Mouse (Mus musculus) lung, postnatal 4 days (tissue): ENCODE measurements around the gene Cenpi.

Experiments used
- DNase-seq, 2 experiments: peaks; one replicate each; pipeline ENCODE4 v3.0.0; 2021

The Cenpi gene

DNA sequence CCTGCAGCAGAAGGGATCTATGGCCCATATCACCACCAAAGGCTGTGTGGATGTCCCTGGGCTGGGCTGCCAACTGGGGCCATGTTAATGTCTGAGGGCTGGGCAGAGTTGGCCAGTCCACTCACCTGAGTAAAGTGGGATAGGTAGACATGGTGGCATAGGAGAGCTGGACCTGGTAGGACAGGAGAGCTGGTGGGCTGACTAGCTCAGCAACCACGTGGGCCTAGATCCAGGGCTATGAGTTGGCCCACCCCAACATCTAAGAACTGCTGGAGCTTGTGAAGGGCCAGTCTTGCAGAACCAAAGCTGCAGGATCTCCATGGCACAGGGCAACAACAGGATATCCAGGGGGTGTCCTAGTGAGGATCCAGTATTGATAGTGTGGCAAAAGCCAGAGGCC, 57.5 kb downstream of the Cenpi start:
- DNase-seq = no peak

DNA sequence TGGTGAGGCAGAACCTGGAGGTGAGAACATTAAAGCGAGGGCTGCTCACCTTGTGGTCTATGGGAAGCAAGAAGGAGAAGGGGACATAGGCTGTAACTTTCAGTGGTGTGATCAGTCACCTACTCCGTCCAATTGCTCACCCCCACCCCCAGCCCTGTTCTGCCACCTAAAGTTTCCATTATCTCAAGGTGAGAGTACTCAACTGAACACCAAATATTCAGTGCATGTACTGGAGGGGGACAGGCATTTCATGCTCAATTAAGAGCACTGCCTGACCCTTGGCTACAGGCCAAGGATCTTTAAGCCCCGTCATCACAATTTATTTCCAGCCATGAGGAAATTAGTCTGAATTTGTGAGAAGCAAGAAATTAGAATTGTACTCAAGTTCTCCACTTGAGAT, 58.7 kb downstream of the Cenpi start:
- DNase-seq = no peak

DNA sequence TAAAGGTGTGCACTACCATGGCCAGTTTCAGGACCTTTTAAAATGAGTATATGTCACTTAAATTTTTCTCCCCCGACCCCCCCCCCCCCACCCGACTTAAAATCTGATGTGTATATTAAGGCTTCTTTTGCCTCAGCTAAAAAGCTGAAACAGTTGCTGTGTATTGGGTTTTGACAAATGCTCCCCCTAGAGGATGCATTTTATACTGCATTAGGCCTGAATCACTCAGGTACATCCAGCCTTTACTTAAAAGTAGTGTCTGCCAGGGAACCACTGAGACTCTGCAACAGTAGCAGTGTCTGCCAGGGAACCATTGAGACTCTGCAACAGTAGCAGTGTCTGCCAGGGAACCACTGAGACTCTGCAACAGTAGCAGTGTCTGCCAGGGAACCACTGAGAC, 63.4 kb downstream of the Cenpi start:
- DNase-seq = no peak

DNA sequence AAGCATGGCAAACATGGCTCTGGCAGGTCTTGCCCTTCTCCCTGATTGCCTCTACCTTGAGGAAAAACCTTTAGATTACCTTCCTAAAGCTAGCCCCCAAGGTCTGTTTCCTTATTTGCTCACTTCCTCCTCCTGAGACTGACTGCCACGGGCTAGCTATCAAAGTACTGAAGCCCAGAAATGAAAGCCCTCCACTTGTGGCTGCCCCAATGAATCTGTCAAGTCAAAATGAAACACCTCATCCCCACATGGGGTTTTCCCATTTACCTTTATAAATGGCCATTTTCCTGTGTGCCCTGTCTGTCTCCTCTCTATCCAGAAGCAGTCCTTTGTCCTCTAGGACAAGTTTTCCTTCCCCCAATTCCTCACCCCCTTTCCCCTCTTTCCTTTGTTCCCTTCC, 66.3 kb downstream of the Cenpi start:
- no peak for DNase-seq

DNA sequence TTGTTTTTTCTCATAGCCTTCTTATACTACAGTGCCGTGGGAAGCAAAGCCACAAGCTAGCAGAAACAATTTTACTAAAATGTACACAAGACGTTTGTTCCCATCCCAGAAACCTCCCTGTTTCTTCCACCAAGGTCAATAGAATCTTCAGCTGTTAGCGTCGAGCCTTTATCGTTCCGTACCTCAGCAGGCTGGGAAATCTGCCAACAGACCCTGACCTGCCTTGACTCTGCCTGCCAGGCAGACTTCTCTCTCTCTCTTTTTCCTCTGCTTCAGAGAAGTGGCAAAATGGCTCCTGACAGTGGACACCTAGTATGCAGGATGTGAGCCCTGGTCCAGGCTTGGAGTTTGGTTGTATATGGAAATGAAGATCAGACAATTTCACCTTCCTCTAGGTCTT, 77.0 kb downstream of the Cenpi start:
- no peak for DNase-seq

DNA sequence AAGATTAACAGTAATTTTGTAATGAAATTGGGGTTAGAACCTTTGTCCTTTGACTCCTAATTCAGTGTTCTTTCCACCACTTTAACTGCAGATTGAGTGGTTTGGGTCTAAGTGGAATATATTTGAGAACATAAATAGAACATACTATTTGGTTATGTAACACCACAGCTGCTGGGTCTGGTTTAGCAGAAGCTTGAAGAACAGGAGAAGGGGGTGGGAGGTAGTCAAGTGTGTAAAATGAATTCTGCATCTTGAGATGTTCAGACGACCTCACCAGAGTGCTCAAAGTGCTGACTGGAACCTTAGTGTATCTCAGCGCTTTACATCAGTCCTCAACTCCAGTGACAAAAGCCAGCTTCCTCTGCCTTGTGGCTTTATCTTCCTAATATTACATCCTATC, 91.1 kb downstream of the Cenpi start:
- no peak for DNase-seq

DNA sequence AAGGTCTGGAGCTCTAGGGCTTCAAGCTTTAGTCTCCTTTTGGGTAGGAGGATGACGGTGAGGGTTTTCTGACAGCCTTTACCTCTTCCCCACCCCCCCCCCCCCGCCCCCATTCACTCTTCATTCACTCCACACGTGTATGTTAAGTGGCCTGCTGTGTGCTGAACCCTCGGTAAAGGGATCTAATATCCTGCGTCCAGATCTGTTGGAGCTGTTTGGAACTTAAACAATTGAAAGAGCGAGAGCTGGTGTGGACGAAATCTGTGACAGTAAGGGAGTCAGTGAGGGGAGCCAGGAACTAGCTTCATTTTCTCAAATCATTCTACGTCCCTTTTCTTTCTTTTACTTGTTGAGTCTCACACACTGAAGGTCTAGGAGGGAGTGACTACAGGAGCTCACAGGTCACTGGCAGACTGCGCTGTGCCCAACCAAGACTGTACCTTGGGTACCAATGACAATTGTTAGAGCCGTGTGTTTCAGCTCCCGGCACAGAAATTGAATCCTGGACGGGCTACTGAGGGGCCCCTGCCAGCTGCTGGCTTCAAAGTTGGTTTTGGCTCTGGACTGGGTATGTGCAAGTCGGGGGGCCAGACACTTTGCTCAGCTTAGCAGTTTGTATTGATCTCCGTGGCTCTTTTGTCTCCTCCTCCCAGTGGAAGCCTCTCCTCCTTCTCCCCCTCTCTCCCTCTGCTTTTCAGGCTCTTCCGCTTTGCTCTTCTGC, 96.1 kb downstream of the Cenpi start, which contains the start of gene Drp2:
Gene Drp2 (plus strand): TSS at position 689 of the 721 bp plus-strand sequence.
- no peak for DNase-seq

DNA sequence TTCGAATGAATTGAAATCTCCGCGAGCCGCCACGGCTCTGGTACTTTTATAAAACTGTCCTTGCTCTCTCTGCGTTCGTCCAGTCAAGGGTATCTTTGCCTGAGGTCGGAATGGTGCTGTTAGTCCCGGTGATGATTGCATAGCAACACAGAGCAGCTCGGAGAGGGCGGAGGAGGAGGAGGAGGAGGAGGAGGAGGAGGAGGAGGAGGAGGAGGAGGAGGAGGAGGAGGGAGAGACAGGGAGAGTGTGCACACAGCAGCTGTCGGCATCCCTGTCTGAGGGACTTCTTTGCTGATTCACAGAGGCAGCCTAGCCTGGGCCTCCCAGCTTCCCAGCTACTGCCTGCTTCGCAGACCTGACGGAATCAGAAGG, 96.7 kb downstream of the Cenpi start:
- no peak for DNase-seq

DNA sequence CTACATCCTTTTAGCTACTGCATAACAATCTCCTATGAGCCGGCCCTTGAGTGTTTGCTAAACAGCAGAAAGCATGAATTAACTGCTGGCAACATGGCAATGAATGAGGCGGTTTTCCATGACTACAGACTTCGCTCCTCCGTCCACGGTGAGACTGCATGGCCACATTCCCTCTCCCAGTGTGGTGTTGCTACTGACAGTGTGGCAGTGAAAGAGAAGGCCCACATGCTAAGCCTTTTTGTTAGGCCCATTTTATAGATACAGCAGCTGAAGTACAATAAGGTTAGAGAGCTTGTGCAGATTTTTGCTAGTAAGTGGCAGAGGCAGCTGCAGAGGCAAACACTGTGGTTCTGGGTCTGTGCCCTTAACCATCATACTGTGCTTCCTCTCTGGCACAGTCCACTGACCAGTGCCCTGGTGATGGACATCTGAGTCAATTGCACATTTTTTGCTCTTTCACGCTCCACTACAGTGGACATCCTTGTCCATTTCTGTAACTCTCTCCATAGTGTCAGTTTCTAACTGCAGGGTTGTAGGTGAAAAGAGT, 101.5 kb downstream of the Cenpi start:
- DNase-seq = no peak

DNA sequence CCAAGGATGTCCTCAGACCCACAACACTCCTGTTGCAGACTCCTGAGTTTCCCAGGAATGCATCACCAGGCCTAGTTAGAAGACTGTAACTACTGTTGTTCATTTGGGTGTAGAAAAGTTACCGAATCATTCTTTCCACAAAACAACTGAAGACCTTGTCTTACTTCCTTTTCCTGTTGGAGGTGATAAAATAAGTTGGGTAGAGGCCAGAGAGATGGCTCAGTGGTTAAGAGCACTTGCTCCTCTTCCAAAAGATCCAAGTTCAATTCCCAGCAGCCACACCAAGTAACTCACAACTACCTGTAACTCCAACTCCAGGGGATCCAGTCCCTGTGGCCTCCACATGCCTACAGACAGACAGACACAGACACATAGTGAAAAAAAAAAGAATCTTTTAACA, 104.2 kb downstream of the Cenpi start:
- DNase-seq = no peak
